Mouse (Mus musculus): ENCODE data around the gene Nfyc. TPM values are rescaled to one million over a fixed set of nuclear protein-coding genes. Genes with fewer than 3 reads are reported as not detected.

The Nfyc gene
- polyA plus RNA-seq (2012), result 59.4 and 89.2 TPM in 2 replicates

DNA sequence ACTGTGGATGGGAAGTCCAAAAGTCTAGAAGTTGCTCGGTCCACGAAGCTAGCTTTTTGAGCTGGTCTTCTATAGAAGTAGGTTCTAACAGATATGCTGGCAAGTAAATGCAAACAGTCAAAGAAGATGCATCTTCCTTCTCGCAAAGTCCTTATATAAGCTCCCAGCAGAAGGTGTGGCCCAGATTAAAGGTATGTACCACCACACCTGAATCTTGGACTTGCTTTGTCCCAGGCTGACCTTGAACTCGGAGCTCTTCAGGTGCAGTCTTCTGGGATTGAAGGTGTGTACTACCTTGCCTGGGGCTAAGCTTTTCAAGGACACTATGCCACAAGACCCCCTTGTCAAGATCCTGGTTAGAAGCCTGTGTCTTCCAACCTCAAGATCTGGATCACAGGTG is at the start of gene Nfyc:
TSS of gene Nfyc (minus strand) at position 101 of the 400 bp plus-strand sequence.
- TF ChIP-seq GATA1 (IDR thresholded peaks at IDR 0.05; ENCODE audit: low read length), result no peak

DNA sequence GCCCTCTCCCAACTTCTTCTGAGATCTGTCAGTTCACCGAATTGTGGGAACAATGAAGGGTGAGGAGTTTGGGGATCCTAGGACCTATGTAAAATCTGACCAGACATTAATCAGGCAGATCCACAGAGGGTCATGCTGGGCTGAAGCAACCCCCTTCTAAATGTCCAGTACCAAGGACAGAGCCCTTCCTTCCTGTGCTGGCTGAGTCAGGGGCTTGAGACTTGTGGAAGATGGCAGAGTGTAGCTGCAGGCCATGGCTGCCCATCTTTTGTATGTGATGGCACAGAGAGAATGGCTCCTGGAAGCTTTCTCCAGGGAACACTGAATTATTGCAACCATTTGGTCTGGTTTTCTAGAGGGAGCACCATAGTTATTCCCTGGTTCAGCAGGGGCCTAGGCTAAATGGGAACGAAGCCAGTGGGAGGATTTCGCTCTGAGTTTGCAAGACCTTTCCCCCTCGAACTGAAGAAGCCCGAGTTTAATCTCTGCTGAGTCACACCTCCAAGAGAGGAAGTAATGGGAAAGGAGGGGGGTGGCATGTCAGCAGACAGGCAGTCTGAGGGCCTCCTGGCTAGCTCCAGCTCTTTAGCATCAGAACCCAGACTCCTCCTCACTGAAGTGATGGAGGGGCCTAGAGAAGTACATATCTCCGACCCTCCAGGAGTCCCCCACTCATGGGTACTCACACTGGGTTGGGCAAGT is 49.5 kb upstream of the Nfyc start:
- TF ChIP-seq GATA1 (IDR thresholded peaks at IDR 0.05; ENCODE audit: low read length), result no peak

DNA sequence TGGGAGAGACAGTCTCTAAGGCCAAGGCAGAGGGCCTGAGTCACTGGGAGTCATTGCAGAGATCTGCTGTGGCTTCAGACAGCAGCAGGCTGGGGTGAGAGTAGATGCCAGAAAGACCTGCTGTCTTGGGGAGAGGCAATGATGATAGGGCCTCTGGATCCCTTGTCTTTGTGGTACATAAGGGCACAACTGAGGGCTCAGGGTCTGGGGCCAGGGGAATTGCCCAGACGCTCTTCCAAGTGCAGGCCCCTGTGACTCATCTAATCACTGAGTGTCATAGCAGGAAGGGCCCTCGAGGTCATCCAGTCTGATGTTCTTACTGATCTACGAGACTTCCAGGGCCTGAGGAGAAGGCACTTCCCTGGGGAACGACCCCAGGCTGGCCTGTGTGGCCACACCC is 48.0 kb upstream of the Nfyc start:
- no peak for TF ChIP-seq GATA1 (IDR thresholded peaks at IDR 0.05; ENCODE audit: low read length)

DNA sequence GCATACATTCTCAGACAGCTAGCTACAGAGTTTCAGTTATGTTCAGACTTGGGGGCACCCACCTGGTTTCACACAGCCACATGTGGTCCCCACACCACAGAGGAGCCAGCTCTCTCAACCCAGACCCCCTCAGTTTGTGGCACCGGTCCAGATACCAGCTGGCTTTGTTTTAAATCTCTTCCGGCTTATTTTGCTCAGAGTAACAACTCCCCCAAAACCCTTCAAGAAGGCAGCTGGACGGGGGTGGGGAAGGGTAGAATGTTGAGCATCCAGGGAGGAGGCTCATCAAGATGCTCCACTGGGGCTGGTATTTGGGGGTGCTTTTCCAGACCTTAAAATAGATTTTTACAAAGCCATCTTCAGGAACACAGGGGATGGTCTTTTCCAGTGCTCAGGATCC is 47.4 kb upstream of the Nfyc start:
- TF ChIP-seq GATA1 (IDR thresholded peaks at IDR 0.05; ENCODE audit: low read length), result no peak

DNA sequence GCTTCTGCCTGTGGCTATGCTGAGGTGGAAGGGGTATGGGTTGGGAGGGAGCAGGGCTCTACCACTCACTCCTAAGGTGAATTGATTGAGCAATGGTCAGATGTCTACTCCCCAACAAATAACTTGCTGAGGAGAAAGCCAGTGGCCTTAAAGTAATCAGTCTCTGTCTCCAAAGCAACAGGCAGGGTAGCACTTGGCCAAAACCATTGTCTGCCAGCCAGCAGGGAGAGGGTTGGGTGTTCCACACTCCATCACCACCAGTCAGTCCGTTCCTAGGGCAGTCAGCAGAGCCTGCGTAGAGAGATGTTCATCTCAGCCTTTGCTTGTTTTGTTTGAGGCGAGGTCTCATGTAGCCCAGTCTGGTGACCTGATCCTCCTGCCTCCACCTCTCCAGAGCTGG is 44.6 kb upstream of the Nfyc start:
- no peak for TF ChIP-seq GATA1 (IDR thresholded peaks at IDR 0.05; ENCODE audit: low read length)

DNA sequence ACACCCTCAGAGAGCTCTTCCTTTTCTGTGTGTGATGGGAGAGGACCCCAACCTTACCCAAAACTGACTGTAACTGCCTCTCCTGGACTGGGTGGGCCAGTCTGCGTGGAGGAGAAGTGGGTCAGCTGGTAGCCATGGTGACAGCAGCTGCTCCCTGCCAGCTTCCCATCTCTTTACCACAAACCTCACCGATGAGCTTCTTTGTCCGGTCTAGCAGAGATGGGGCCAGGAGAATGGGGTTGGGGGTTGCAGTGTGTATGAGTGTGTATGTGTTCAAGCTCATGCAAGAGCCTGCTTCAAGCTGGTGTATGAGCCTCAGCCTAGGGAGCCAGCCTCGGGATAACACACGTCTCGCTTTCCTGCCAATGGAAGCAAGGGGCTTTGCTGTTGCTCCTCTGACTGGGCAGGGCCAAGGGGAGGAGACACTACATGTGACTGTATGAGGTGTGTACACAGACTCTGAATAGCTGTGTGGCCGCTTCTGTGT is 38.9 kb upstream of the Nfyc start:
- no peak for TF ChIP-seq GATA1 (IDR thresholded peaks at IDR 0.05; ENCODE audit: low read length)

DNA sequence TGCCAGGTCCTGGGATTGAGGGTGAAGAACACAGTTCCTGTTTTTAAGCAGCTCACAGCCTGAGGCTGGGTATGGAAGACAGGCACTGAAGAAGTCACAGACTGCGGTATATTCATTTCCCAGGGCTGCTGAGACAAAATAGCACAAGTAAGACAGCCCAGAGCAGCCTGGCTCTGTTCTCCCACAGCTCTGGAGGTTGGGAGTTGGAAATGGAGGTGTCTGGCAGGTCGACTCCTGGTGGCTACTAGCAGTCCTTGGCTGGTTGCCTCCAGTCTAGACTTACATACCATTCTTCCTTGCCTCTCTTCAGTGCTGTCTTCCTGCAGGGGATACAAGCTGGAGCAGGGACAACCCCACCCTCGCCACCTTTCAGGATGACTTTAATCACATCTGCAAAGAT is 37.6 kb upstream of the Nfyc start:
- TF ChIP-seq GATA1 (IDR thresholded peaks at IDR 0.05; ENCODE audit: low read length), result no peak

DNA sequence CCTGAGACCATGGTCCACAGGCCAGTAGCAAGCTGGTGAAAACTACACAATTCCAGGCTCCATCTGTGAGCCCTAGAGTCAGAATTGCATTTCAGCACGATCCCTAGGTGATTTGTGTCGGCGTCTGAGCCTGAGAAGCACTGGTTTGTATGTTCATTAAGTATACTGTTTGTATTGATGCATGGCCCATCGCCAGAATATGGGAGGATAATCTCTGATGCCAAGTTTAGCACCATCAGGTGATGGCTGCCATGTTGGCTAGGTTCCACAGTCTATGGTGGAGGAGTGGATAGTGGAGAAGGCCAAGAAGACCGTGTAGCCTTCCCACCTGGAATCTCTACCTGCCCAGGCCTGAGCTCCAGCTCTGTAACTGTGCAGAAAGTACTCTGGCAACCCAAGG is 36.9 kb upstream of the Nfyc start:
- TF ChIP-seq GATA1 (IDR thresholded peaks at IDR 0.05; ENCODE audit: low read length), result no peak

DNA sequence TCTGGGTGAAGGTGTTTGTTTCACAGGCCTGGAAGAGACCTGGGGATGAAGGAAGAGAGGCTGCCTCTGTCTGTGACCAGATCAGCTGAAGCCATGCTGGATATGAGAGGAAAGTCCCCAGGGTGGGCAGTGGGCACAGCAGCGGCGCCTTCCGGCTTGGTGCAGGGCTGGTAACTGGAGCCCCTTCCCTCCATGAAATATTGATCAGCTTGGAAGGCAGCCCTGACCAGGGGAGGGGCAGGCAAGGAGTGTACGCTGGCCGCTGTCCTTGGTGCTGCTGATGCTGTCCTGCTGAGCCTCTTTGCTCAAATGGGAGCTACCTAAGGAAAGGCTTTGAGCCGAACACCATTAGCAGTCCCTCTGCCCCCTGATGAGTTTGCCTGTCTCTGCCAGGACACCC is 34.8 kb upstream of the Nfyc start:
- no peak for TF ChIP-seq GATA1 (IDR thresholded peaks at IDR 0.05; ENCODE audit: low read length)

DNA sequence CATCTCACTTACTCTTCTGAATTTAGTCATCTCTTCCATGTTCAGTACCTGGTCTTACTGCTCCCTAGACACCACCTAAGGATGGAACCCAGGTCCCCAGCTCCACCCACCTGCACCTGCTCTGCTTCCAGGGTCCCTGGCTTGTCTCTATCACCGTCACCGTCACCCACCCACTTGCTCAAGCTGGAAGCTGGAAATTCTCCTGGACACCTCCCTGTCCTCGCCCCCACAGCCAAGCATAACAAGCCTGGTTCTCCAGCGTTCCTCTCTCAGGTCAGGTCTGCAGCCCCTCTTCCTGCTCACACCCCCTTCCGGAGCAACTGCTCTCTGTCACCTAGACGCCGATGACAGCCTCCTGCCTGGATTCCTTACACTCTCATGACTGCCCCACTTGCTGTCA is 28.5 kb upstream of the Nfyc start:
- TF ChIP-seq GATA1 (IDR thresholded peaks at IDR 0.05; ENCODE audit: low read length), result no peak

DNA sequence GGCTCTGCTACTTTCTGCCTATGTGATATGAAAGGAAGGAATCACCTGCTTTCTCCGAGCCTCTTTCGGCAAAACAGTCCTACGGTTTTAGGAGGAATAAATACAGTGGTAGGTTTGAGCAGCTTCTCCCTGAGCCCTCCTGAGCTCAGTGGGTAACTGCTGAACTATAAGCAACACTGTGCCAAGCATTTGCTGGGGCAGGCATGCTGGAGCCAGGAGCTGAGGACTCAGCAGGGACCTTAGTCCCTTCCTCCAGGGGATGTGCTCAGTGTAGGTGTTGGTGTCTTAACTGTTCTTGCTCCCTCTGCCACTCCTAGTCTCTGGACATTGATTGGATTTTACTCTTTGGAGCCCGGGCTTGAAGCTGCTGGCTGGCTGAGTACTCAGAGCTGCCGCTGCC is 25.0 kb upstream of the Nfyc start:
- no peak for TF ChIP-seq GATA1 (IDR thresholded peaks at IDR 0.05; ENCODE audit: low read length)

DNA sequence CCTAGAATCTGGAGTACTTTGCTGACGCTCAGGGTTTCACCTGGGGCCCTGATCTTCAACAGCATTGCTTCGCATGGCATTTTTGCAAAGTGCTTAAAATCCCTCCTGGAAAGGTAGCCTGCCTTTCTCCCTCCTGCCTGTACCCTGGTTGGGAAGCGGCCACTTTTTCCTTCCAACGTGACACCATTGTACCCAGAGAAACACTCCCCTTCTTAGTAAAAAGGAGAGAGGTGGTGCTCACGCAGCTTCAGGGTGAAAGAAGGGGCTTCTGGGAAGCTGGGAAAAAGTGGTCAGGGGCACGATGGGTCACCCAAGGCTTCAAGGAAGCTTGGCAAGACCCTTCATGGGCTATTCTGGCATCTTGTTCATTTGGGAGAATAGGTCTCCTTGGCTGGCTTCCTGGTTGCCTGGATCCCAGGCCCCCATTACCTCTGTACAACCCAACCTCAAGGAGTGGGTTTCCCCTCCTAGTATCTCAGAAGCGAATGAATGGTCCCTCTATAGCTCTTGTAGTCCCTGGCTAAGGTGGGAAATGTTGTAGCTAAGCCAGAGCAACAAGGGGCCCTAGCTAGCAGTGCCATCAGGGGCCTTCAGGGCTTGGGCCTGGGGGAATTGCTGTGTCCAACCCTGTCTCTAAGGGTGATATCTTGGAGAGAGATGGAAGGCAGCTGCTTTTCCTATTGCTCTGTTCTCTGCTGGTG is 24.1 kb upstream of the Nfyc start:
- TF ChIP-seq GATA1 (IDR thresholded peaks at IDR 0.05; ENCODE audit: low read length), result no peak

DNA sequence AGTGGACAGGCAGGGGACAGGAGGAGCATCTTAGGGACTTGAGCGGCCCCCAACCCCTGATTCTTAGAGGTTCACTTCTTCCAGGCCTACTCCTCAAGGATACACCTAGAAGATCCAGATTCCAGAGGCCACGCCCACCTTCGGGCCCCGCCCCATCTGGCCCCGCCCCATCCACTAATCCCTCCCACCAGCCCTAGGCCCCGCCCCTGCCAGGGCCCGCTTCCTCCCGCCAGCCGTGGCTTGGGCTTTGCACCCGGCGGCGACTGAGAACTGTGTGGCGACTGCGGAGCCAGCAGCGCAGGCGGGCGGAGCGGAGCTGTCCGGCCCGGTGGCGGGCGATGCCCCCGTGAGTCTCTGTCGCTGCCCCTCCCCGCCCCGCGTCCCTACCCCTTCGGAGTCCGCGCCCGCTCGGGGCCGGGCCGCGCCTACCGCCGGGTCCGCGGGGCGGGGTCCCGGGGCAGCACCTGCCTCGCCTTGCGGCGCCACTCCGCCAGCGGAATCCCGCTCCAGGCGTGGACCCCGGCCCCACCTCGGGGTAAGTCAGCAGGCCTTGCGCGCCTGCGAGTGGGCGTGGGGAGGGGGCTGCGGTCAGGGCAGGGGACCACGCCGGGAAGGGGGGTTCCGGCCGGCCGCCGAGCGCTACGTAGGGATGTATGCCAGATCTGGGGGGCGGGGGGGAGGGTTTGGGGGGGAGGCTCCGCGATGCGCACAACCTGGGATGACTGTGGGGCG is 23.4 kb upstream of the Nfyc start, which contains the start of gene Rims3:
TSS of gene Rims3 (plus strand) at position 229 of the 732 bp plus-strand sequence.
- TF ChIP-seq GATA1 (IDR thresholded peaks at IDR 0.05; ENCODE audit: low read length), result no peak

DNA sequence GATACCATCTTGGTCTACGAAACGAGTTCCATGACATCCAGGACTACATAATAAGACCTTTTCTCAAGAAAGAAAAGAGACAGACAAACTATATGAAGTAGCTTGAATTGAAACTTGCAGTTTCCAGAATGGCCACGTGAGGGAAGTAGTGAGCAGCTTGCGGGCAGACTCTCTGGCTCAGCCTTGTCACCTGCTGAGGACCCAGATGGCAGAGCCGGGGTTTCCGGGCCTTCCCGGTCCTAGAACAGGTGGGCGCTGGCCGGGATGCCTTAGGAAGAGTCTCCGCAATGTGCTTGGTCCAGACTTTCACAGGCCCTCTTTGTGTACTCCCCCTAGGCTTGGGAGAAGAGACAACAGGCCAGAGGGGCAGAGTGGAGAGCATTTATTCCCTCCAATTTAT is 19.6 kb upstream of the Nfyc start:
- TF ChIP-seq GATA1 (IDR thresholded peaks at IDR 0.05; ENCODE audit: low read length), result no peak

DNA sequence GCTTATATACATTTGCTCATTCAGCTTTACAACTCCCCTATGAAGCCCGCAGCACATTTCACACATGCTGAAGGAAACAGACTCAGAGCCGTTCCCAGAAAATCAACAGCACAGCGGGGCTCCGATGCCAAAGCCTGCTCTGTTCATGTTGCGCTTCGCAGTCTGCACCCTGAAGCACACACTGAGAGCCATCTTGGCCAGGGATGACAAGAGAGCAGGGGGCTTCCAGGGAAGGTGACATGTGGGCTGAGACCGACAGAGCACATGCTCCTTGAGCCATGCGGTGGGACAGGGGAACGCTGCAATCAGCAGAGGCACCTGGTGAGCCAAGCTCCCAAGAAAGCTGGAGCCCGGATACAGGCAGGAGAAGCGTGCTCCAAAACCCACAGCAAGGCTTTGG is 18.1 kb upstream of the Nfyc start:
- TF ChIP-seq GATA1 (IDR thresholded peaks at IDR 0.05; ENCODE audit: low read length), result no peak

DNA sequence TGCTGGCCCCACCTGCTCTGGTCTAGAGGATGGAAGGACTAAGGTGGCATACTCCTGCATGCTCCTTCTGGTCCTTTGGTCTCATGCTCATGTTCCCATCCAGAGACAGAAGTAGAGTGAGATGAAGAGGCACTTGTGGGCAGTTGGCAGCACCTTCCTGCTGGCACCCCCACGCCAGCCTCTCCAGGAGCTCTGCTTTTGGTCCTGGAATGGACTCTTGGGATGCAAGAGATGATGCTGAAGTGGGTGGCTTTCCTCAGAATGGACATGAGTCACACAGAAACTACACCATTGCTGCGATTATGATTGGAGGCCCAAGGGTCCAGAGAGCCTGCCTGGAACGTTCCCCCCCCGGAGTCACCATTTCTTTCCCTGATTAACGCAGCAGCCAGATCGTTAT is 17.5 kb upstream of the Nfyc start:
- TF ChIP-seq GATA1 (IDR thresholded peaks at IDR 0.05; ENCODE audit: low read length), result no peak
